Mouse (Mus musculus) left cerebral cortex, postnatal 25 days (tissue): ENCODE measurements at regions not wholly inside any gene's neighbourhood (a gene's known extent, or its start where the extent isn't known, plus 50 kb on each side); places are given as distances from the start of the nearest gene placed in this dataset.

Experiments used
- DNase-seq, 2 experiments: peaks; one replicate each; pipeline ENCODE4 v3.0.0; 2022; ENCODE audit warnings: low spot score in 2 of 2, mixed read lengths in 1 of 2
- intact Hi-C: fragments of 180-260 bp; cut with DNase I; formaldehyde crosslinking; loops from one replicate; pipeline ENCODE4 v1.15.1; 2025

- DNase-seq = no peak
- intact Hi-C loops = no loop called here
Measured at GRCm38 (mm10) chr8:116452806-116453205, 52.0 kb upstream of the Dynlrb2 start.

DNA sequence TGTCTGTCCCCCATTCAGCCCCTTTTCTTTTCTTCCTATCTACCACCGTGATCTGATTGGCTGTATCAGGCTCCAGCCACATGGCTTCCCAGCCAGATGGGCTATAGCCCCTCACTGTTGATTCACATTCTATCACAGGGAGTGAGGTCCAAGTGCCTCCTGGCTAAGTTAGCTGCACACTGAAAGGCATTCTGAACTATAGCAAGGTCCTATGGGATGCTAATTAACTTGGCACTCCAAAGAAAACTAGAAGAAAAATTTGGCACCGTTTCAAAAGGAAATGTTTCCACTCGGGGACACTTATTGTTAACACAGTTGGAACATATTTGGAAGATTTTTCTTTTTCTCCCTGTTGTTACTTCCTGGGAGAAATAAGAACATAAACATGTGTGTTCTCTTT lies 53.4 kb upstream of the Dynlrb2 start:
- DNase-seq = no peak
- intact Hi-C loops = no loop called here

GRCm38 (mm10) chr8:116447452-116447851 lies 57.3 kb upstream of the Dynlrb2 start:
- DNase-seq = no peak
- intact Hi-C loops = no loop called here

DNA sequence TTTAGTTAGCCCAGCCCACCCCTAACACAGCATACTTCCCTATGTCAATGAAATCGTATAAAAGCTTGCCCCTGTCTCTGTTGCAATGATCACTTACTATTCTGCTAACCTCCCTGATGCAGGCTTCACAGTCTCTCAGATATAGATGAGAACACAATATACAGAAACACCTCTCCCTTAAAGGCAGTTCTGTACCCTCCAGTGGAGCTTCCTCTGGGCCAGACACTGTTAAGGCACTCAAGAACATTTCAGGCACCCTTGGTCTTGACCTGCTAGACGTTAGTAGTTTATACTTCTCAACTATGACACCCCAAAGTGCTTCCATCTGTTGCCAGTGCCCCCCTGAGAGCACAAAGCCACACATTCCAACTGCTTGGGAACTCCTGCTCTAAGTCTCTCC lies 61.9 kb upstream of the Dynlrb2 start:
- intact Hi-C loops = no loop called here
- DNase-seq = no peak

- intact Hi-C loops = loop anchor here (2.0 to 10.0 kb wide), 4 partner anchors 730 to 1986 kb away; no protein-coding TSS in a partner anchor
Measured at GRCm38 (mm10) chr8:116438895-116439294, 65.9 kb upstream of the Dynlrb2 start.

DNA sequence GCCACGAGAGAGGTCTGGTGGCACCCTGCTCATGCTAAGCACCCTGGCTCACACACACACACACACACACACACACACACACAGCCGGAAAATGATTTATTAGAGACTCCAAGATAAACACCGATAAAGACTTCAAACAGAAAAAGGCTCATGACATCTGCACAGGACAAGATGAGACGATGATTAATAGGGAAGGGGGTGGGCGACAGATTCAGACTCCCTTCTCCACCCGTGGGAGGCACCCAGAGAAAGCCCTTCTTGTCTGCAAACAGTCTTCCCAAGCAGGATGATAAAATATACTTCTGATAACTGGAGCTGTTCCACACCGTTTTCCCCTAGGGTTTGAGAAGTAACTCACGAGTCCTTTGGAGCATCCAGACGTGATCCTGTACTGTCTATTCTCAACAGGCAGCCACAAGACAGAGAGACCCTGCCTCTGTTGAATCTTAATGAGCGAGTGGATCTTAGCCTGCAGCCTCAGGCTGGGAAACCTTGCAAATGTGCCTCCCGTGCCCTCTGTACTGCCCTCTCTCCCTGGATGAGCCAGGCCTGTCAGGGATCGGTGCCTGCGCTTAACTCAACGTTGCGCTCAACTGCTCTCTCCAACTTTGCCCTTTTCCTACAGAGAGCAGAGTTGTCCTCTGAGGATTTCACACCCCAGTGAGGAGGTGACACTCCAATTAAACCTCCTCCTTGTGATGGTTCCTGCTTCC lies 69.3 kb upstream of the Dynlrb2 start:
- DNase-seq = no peak
- intact Hi-C loops = loop anchor here (5.0 to 10.0 kb wide), 2 partner anchors 1661 to 1893 kb away; no protein-coding TSS in a partner anchor

More at GRCm38 (mm10) chr8:116438895-116439294, 65.9 kb upstream of the Dynlrb2 start:
- DNase-seq = peak; percentile 71

DNA sequence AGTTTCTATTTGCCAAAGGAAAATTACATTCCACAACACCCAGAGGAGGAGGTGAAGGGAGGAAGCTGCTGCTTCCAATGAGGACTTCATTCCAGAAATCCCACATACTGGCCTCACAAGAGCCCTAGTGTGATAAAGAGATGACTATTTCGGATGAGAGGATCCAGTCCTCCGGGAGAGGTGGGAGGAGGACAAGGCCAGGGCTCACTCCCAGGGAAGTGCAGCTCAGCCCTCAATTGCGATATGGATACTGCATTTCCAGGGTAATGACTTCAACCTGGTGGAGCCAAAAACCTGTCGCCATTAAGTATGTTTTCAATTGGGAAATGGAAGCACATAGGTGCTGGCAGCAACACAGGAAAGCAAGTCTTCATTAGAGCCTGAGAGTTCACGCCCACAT lies 74.7 kb upstream of the Dynlrb2 start:
- intact Hi-C loops = loop anchor here (10.0 kb wide), 1 partner anchor 1655 kb away; no protein-coding TSS in a partner anchor
- DNase-seq = peak in 1 of 2 experiments; percentile 9

GRCm38 (mm10) chr8:116429649-116430048 lies 75.1 kb upstream of the Dynlrb2 start:
- no peak for DNase-seq
- intact Hi-C loops = loop anchor here (10.0 kb wide), 1 partner anchor 1655 kb away; no protein-coding TSS in a partner anchor

DNA sequence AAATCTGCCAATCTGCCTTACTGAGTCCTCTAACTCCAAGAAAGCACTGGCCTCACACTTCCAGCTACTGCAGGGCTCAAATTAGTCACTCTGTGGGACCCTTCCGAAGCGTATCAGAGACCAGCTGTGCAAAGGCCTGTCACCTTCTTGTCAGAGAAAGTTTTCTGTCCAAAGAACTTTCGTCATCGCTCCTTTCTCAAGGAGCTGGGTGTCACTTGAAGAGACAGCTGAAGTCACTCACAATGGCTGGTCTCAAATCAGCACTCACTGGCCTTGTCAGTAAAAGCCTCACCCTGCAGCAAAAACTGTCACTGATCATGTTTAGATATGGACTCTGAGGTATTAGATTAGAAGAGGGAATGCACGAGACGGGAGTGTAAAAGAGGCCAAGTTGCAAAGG lies 81.9 kb upstream of the Dynlrb2 start:
- DNase-seq = no peak
- intact Hi-C loops = no loop called here

- intact Hi-C loops = no loop called here
- DNase-seq = no peak
Measured at GRCm38 (mm10) chr8:116412703-116413102, 92.1 kb upstream of the Dynlrb2 start.

- no peak for DNase-seq
- intact Hi-C loops = no loop called here
Measured at GRCm38 (mm10) chr8:116410041-116410440, 94.7 kb upstream of the Dynlrb2 start.

- no peak for DNase-seq
- intact Hi-C loops = no loop called here
Measured at GRCm38 (mm10) chr8:116409011-116409410, 95.8 kb upstream of the Dynlrb2 start.

GRCm38 (mm10) chr8:116404571-116404970 lies 100.2 kb upstream of the Dynlrb2 start:
- no peak for DNase-seq
- intact Hi-C loops = no loop called here

DNA sequence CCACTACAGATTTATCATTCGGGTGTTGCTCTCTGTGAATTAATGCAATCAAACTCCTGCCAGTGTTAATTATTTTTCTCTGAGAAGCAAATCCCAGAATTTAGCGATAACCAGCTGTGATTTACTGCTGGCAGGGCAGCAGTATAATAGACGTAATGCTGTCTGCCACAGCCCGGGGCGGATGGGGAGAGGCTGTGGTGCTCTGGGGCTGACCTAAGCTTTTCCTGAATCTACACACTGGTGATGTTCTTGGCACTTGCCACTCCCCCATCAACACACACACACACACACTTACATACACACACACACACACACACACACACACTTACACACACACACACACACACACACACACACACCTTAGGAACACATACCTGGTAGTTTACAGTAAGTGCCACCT lies 101.4 kb upstream of the Dynlrb2 start:
- intact Hi-C loops = no loop called here

DNA sequence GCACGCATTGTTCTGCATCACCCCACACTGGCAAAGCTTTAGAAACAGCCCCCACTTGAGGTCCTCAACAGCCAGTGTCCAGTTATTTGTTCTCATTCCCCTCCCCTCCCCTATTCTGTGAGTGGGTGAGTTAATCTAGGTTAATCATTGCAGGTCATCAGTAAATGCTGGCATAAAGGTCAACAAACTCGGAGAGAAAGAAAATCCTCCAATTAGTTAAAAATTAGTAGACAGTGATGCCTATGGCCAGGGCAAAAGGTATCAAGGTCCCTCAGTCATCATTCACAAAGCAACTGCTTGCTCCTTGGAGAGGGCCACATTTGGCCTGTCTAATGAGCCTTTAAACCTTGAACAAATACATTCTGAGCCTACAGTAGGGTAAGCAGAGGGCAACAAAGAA lies 105.3 kb upstream of the Dynlrb2 start:
- DNase-seq = no peak
- intact Hi-C loops = no loop called here

More for the DNA sequence above, 101.4 kb upstream of the Dynlrb2 start:
- DNase-seq = no peak

DNA sequence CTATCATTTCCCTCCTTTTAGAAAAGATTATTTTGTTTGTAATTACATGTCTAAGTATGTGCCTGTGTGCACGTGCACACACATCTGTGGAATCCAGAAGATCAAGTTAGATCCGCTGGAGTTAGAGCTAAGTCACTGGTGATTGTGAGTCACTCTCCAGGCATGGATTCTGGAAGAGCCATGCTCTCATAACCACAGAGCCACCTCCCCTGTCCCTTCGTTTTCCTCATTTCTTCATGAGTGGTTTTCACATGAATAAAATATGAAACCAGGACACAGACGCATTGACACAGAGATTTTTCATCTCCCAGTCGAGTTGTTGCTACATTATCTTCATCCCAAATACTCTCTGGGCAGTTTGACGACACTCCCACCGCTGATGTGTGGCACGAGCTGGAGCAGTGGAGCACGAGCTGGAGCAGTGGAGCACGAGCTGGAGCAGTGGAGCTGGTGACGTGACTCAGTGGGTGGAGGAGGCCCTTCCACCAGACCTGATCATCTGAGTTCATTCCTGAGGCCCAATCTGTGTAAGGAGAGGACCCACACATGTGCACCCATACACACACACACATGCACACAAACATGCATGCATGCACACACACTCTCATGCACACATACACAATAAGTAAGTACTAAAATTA lies 106.1 kb upstream of the Dynlrb2 start:
- intact Hi-C loops = no loop called here
- DNase-seq = no peak

GRCm38 (mm10) chr8:116385193-116385955 lies 119.4 kb upstream of the Dynlrb2 start:
- no peak for DNase-seq
- intact Hi-C loops = no loop called here

GRCm38 (mm10) chr8:116384418-116385089 lies 120.2 kb upstream of the Dynlrb2 start:
- no peak for DNase-seq
- intact Hi-C loops = no loop called here

GRCm38 (mm10) chr8:116383495-116384417 lies 121.0 kb upstream of the Dynlrb2 start:
- no peak for DNase-seq
- intact Hi-C loops = no loop called here
